Mouse (Mus musculus): ENCODE measurements around the gene Auts2. TPM values are rescaled to one million over a fixed set of nuclear protein-coding genes. Genes with fewer than 3 reads are reported as not detected.

Auts2 gene
- total RNA-seq, 1 experiment, result 9.9 TPM

DNA sequence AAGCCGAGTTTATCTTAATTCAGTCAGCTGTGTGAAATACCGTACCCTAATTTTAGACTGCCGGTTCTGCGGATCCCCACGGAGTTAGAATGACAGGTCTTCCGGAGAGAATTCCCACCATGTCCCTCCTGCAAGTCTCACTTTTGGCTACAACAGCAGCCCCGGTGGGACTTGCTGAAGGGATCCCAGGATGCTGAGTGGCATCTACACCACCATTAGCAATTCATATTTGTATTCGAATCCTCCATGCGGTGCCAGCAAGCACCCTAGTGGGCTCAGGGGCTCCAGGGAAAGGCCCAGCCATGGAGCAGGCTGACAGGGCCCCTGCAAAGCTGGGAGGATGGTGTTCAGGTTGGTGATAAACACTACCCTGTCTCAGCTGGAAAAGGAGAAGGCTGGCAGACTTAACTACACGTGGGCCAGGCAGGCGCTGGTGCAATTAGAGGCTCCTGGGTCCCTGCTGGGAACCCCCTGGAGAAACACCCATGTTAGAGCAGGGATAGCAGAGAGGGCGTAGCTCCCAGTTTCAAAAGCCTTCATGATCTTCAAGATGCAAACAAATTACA is 775.4 kb downstream of the Auts2 start:
- no peak for DNase-seq (ENCODE audit: low read depth, low spot score)
- no peaks in the 10 kb centered on the region for H3K36me3 ChIP-seq (ENCODE audit: control insufficient read depth, insufficient read depth, low read length, poor library complexity, severe bottlenecking)

DNA sequence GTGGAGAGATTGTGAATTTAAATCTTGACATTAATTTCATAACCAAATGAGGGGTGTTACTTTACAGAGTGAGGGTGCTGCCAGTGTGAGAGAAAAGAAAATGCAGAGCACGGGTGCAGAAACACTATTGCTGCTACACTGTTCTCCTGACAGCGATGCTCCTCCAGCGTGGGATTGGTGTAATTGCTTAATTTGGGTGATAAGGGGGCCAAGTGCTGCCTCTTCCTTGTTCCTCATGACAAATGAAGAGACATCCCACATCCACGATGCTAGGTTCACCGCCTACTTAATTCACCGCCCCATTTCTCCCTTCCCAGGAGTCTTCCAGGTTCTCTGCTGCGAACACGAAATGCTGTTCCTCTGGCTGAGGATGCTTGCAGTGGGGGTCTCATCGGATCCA is 776.0 kb downstream of the Auts2 start:
- H3K4me1 ChIP-seq (ENCODE audit: control insufficient read depth in 2 of 2, insufficient read depth in 2 of 2, low read length in 2 of 2, poor library complexity in 1 of 2), result no peaks in the 10 kb centered on the region
- no peak for TF ChIP-seq MAFK (IDR thresholded peaks at IDR 0.05; ENCODE audit: insufficient read depth, low read depth, low read length)
- TF ChIP-seq ZC3H11A (IDR thresholded peaks at IDR 0.05; ENCODE audit: borderline replicate concordance, low read depth, low read length), result no peak
- no peak for TF ChIP-seq HCFC1 (IDR thresholded peaks at IDR 0.05; ENCODE audit: borderline replicate concordance, insufficient read depth, low read length)
- TF ChIP-seq ZNF384 (IDR thresholded peaks at IDR 0.05; ENCODE audit: low read depth, low read length), result no peak
- TF ChIP-seq CHD2 (IDR thresholded peaks at IDR 0.05; ENCODE audit: low read depth, low read length), result no peak
- no peak overlapping the region for H3K9ac ChIP-seq (ENCODE audit: insufficient read depth, low read depth, low read length, poor library complexity, severe bottlenecking)
- H3K4me3 ChIP-seq (ENCODE audit: insufficient read depth in 1 of 2, low read depth in 1 of 2, low read length in 2 of 2, poor library complexity in 1 of 2, severe bottlenecking in 1 of 2), result no peak overlapping the region
- H3K27ac ChIP-seq (ENCODE audit: insufficient read depth, low read depth, low read length, poor library complexity, severe bottlenecking), result no peak overlapping the region
- no peak for DNase-seq (ENCODE audit: low read depth, low spot score)
- in situ Hi-C loops (cut with MboI; ENCODE audit: low sequenced_read_pairs in 2 of 2, unreplicated experiment in 2 of 2), result no loop called here
- H3K9me3 ChIP-seq (ENCODE audit: control insufficient read depth, insufficient read depth, low read depth, low read length), result no peaks in the 10 kb centered on the region
- H3K36me3 ChIP-seq (ENCODE audit: control insufficient read depth, insufficient read depth, low read length, poor library complexity, severe bottlenecking), result no peaks in the 10 kb centered on the region

More for the DNA sequence above, 775.4 kb downstream of the Auts2 start:
- TF ChIP-seq ZC3H11A (IDR thresholded peaks at IDR 0.05; ENCODE audit: borderline replicate concordance, low read depth, low read length) (no peak), ZNF384 (IDR thresholded peaks at IDR 0.05; ENCODE audit: low read depth, low read length) (no peak), MAFK (IDR thresholded peaks at IDR 0.05; ENCODE audit: insufficient read depth, low read depth, low read length) (no peak), HCFC1 (IDR thresholded peaks at IDR 0.05; ENCODE audit: borderline replicate concordance, insufficient read depth, low read length) (no peak), CHD2 (IDR thresholded peaks at IDR 0.05; ENCODE audit: low read depth, low read length) (no peak)
- Histone ChIP-seq H3K4me3 (ENCODE audit: insufficient read depth in 1 of 2, low read depth in 1 of 2, low read length in 2 of 2, poor library complexity in 1 of 2, severe bottlenecking in 1 of 2) (no peak overlapping the region), H3K9ac (ENCODE audit: insufficient read depth, low read depth, low read length, poor library complexity, severe bottlenecking) (no peak overlapping the region), H3K27ac (ENCODE audit: insufficient read depth, low read depth, low read length, poor library complexity, severe bottlenecking) (no peak overlapping the region), H3K4me1 (ENCODE audit: control insufficient read depth in 2 of 2, insufficient read depth in 2 of 2, low read length in 2 of 2, poor library complexity in 1 of 2) (no peaks in the 10 kb centered on the region), H3K9me3 (ENCODE audit: control insufficient read depth, insufficient read depth, low read depth, low read length) (no peaks in the 10 kb centered on the region)
- in situ Hi-C loops (cut with MboI; ENCODE audit: low sequenced_read_pairs in 2 of 2, unreplicated experiment in 2 of 2), result no loop called here

DNA sequence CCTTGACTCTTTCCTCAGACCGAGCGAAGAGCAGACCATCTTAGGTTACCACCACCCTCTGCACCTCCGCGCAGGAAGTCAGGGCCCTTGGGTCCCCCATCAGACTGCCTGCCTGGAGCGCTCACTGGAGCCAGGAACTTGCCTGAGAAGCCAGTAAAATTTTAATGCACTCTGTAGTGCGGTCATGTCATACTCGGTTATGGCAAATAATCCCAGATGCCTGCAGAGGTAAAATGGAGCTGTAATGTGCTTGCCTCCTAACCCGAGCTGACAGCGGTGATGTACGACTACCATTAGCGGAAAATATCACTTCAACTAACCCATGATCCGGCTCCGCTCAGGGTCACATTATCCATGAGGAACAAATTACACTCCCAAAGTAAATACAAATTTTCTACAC is 783.7 kb downstream of the Auts2 start:
- in situ Hi-C loops (cut with MboI; ENCODE audit: low sequenced_read_pairs in 2 of 2, unreplicated experiment in 2 of 2), result no loop called here
- Histone ChIP-seq H3K27ac (ENCODE audit: insufficient read depth, low read depth, low read length, poor library complexity, severe bottlenecking) (no peak overlapping the region), H3K36me3 (ENCODE audit: control insufficient read depth, insufficient read depth, low read length, poor library complexity, severe bottlenecking) (no peaks in the 10 kb centered on the region), H3K4me3 (ENCODE audit: insufficient read depth in 1 of 2, low read depth in 1 of 2, low read length in 2 of 2, poor library complexity in 1 of 2, severe bottlenecking in 1 of 2) (no peak overlapping the region), H3K9ac (ENCODE audit: insufficient read depth, low read depth, low read length, poor library complexity, severe bottlenecking) (no peak overlapping the region), H3K9me3 (ENCODE audit: control insufficient read depth, insufficient read depth, low read depth, low read length) (no peaks in the 10 kb centered on the region), H3K4me1 (ENCODE audit: control insufficient read depth in 2 of 2, insufficient read depth in 2 of 2, low read length in 2 of 2, poor library complexity in 1 of 2) (no peaks in the 10 kb centered on the region)
- no peak for TF ChIP-seq ZNF384 (IDR thresholded peaks at IDR 0.05; ENCODE audit: low read depth, low read length)
- DNase-seq (ENCODE audit: low read depth, low spot score), result no peak

DNA sequence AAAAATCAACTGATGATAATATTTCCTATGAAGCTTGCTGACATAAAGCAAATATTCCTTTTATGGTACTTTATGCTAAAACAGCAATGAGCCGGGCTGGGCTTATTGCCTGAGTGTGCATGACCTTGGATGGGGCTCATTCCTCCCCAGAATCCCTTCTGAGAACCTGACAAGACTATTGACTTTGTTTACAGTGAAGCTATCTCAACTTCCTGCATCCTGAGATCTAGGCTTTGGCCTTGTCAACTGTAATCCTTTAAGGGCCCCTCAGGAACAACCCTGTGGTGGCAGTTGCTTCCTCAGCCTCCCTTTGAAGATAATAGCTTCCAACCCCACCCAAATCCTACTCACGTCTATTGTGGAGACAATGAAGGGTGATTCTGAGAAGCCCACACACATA is 792.8 kb downstream of the Auts2 start:
- Histone ChIP-seq H3K4me3 (ENCODE audit: insufficient read depth in 1 of 2, low read depth in 1 of 2, low read length in 2 of 2, poor library complexity in 1 of 2, severe bottlenecking in 1 of 2) (no peak overlapping the region), H3K9me3 (ENCODE audit: control insufficient read depth, insufficient read depth, low read depth, low read length) (no peaks in the 10 kb centered on the region), H3K27ac (ENCODE audit: insufficient read depth, low read depth, low read length, poor library complexity, severe bottlenecking) (no peak overlapping the region), H3K4me1 (ENCODE audit: control insufficient read depth in 2 of 2, insufficient read depth in 2 of 2, low read length in 2 of 2, poor library complexity in 1 of 2) (peaks cover 0 to 2% of the 10 kb centered on the region in 2 experiments; a peak in 1 of 4 replicates), H3K9ac (ENCODE audit: insufficient read depth, low read depth, low read length, poor library complexity, severe bottlenecking) (no peak overlapping the region), H3K36me3 (ENCODE audit: control insufficient read depth, insufficient read depth, low read length, poor library complexity, severe bottlenecking) (no peaks in the 10 kb centered on the region)
- no peak for TF ChIP-seq ZNF384 (IDR thresholded peaks at IDR 0.05; ENCODE audit: low read depth, low read length)
- no peak for TF ChIP-seq HCFC1 (IDR thresholded peaks at IDR 0.05; ENCODE audit: borderline replicate concordance, insufficient read depth, low read length)
- TF ChIP-seq MAFK (IDR thresholded peaks at IDR 0.05; ENCODE audit: insufficient read depth, low read depth, low read length), result no peak
- no peak for TF ChIP-seq ZC3H11A (IDR thresholded peaks at IDR 0.05; ENCODE audit: borderline replicate concordance, low read depth, low read length)
- TF ChIP-seq CHD2 (IDR thresholded peaks at IDR 0.05; ENCODE audit: low read depth, low read length), result no peak
- in situ Hi-C loops (cut with MboI; ENCODE audit: low sequenced_read_pairs in 2 of 2, unreplicated experiment in 2 of 2), result no loop called here
- DNase-seq (ENCODE audit: low read depth, low spot score), result peak; percentile 13

DNA sequence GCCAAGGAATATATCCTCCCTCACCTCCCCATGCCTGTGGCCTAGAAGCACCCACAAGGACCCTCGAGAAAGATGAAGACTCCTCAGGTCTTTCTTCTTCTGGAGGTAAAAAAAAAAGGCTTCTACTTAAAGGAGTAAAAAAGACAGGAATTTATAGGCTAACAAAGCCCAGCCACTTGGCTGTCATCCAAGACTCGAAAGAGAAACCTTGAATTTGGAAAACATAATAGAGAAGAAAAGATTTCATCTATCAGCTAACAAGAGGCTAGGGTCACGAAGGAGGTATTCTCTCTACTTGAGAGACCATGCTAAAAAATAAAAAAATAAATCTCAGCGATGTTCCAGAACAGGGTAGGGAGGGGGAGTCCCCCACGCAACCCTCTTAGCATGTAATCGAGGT is 793.9 kb downstream of the Auts2 start:
- Histone ChIP-seq H3K9ac (ENCODE audit: insufficient read depth, low read depth, low read length, poor library complexity, severe bottlenecking) (no peak overlapping the region), H3K27ac (ENCODE audit: insufficient read depth, low read depth, low read length, poor library complexity, severe bottlenecking) (no peak overlapping the region), H3K4me1 (ENCODE audit: control insufficient read depth in 2 of 2, insufficient read depth in 2 of 2, low read length in 2 of 2, poor library complexity in 1 of 2) (peaks cover 0 to 2% of the 10 kb centered on the region in 2 experiments; a peak in 1 of 4 replicates), H3K4me3 (ENCODE audit: insufficient read depth in 1 of 2, low read depth in 1 of 2, low read length in 2 of 2, poor library complexity in 1 of 2, severe bottlenecking in 1 of 2) (no peak overlapping the region), H3K36me3 (ENCODE audit: control insufficient read depth, insufficient read depth, low read length, poor library complexity, severe bottlenecking) (no peaks in the 10 kb centered on the region), H3K9me3 (ENCODE audit: control insufficient read depth, insufficient read depth, low read depth, low read length) (no peaks in the 10 kb centered on the region)
- in situ Hi-C loops (cut with MboI; ENCODE audit: low sequenced_read_pairs in 2 of 2, unreplicated experiment in 2 of 2), result no loop called here
- DNase-seq (ENCODE audit: low read depth, low spot score), result no peak
- no peak for TF ChIP-seq ZNF384 (IDR thresholded peaks at IDR 0.05; ENCODE audit: low read depth, low read length)
- TF ChIP-seq MAFK (IDR thresholded peaks at IDR 0.05; ENCODE audit: insufficient read depth, low read depth, low read length), result no peak
- TF ChIP-seq HCFC1 (IDR thresholded peaks at IDR 0.05; ENCODE audit: borderline replicate concordance, insufficient read depth, low read length), result no peak
- TF ChIP-seq CHD2 (IDR thresholded peaks at IDR 0.05; ENCODE audit: low read depth, low read length), result no peak
- no peak for TF ChIP-seq ZC3H11A (IDR thresholded peaks at IDR 0.05; ENCODE audit: borderline replicate concordance, low read depth, low read length)
